Mouse (Mus musculus): Measurements from ENCODE around the gene L1td1. TPM values are rescaled to one million over a fixed set of nuclear protein-coding genes. Genes with fewer than 3 reads are reported as not detected.

Gene L1td1
- polyA plus RNA-seq (2015; fragmentation: Nextera tagmentation; extraction: Ambion mirVana): not detected in 2 replicates

- WGBS: 5% methylated on average over 29 of the region's 29 CpGs
- H3K4me2 ChIP-seq (ENCODE audit: low read length): peak within 1 kb of the TSS; percentile 35
- no peaks in the 10 kb centered on the region for H3K9me3 ChIP-seq (ENCODE audit: control insufficient read depth, low read length)
- no peak for ATAC-seq
- H3K4me1 ChIP-seq (replicated peaks; ENCODE audit: control insufficient read depth, insufficient read depth, low read length): peaks cover 11% of the 10 kb centered on the region
- no peak within 1 kb of the TSS; the same call in 1 of the 2 replicates for H3K9ac ChIP-seq (replicated peaks; ENCODE audit: low read depth, low read length)
- H3K4me3 ChIP-seq (replicated peaks; ENCODE audit: low read length): peak within 1 kb of the TSS; percentile 18
- H3K27me3 ChIP-seq (replicated peaks; ENCODE audit: control insufficient read depth, insufficient read depth, low read length): peaks cover 21% of the 10 kb centered on the region
- no peaks in the 10 kb centered on the region for H3K36me3 ChIP-seq (ENCODE audit: control insufficient read depth, insufficient read depth)
- H3K27ac ChIP-seq (ENCODE audit: low read length): no peak within 1 kb of the TSS
Measured at GRCm38 (mm10) chr4:98726590-98727237, at the start of gene L1td1. Gene L1td1 (plus strand): TSS chr4:98726734.

GRCm38 (mm10) chr4:98677506-98677905 is 49.0 kb upstream of the L1td1 start:
- H3K27ac ChIP-seq (ENCODE audit: low read length): no peak overlapping the region
- H3K4me3 ChIP-seq (replicated peaks; ENCODE audit: low read length): no peak overlapping the region
- WGBS: 43% methylated on average over 9 of the region's 9 CpGs
- H3K9me3 ChIP-seq (ENCODE audit: control insufficient read depth, low read length): no peaks in the 10 kb centered on the region
- H3K4me1 ChIP-seq (replicated peaks; ENCODE audit: control insufficient read depth, insufficient read depth, low read length): 0 out of 2 replicates have a peak, but pooled peaks cover 2% of the 10 kb centered on the region
- ATAC-seq: no peak
- no peaks in the 10 kb centered on the region for H3K27me3 ChIP-seq (replicated peaks; ENCODE audit: control insufficient read depth, insufficient read depth, low read length)
- H3K4me2 ChIP-seq (ENCODE audit: low read length): no peak overlapping the region
- no peak overlapping the region for H3K9ac ChIP-seq (replicated peaks; ENCODE audit: low read depth, low read length)
- H3K36me3 ChIP-seq (ENCODE audit: control insufficient read depth, insufficient read depth): no peaks in the 10 kb centered on the region

GRCm38 (mm10) chr4:98686678-98687267 is 39.8 kb upstream of the L1td1 start:
- Histone ChIP-seq H3K36me3 (ENCODE audit: control insufficient read depth, insufficient read depth) (no peaks in the 10 kb centered on the region), H3K9me3 (ENCODE audit: control insufficient read depth, low read length) (no peaks in the 10 kb centered on the region), H3K4me1 (replicated peaks; ENCODE audit: control insufficient read depth, insufficient read depth, low read length) (peaks cover 17% of the 10 kb centered on the region), H3K9ac (replicated peaks; ENCODE audit: low read depth, low read length) (no peak overlapping the region), H3K4me3 (replicated peaks; ENCODE audit: low read length) (no peak overlapping the region), H3K27me3 (replicated peaks; ENCODE audit: control insufficient read depth, insufficient read depth, low read length) (no peaks in the 10 kb centered on the region), H3K27ac (ENCODE audit: low read length) (no peak overlapping the region), H3K4me2 (ENCODE audit: low read length) (no peak overlapping the region)
- 43% methylated on average over 11 of the region's 11 CpGs for WGBS
- peak; percentile 93 for ATAC-seq

DNA sequence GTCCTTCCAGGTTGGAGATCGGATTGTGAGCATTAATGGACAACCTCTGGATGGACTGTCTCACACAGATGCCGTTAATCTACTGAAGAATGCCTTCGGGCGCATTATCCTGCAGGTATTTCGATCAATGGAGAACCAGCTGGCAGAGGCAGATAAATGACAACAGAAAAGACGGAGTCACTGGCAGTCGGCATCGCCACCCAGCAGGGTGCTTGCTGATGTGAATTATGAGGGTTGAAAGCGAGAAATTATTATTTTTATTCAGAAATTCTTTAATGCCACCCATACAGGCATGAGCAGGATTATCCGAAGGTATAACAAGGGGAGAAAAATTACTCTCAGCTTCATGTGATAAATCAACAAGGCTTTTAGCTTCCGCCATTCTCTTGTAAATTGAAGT is 38.4 kb upstream of the L1td1 start:
- H3K27me3 ChIP-seq (replicated peaks; ENCODE audit: control insufficient read depth, insufficient read depth, low read length): no peaks in the 10 kb centered on the region
- no peak for ATAC-seq
- peaks cover 17% of the 10 kb centered on the region for H3K4me1 ChIP-seq (replicated peaks; ENCODE audit: control insufficient read depth, insufficient read depth, low read length)
- H3K4me2 ChIP-seq (ENCODE audit: low read length): no peak overlapping the region
- H3K27ac ChIP-seq (ENCODE audit: low read length): no peak overlapping the region
- no peaks in the 10 kb centered on the region for H3K36me3 ChIP-seq (ENCODE audit: control insufficient read depth, insufficient read depth)
- no peak overlapping the region for H3K4me3 ChIP-seq (replicated peaks; ENCODE audit: low read length)
- H3K9ac ChIP-seq (replicated peaks; ENCODE audit: low read depth, low read length): no peak overlapping the region
- 60% methylated on average over 11 of the region's 11 CpGs for WGBS
- no peaks in the 10 kb centered on the region for H3K9me3 ChIP-seq (ENCODE audit: control insufficient read depth, low read length)

- peaks cover 17% of the 10 kb centered on the region for H3K4me1 ChIP-seq (replicated peaks; ENCODE audit: control insufficient read depth, insufficient read depth, low read length)
- no peaks in the 10 kb centered on the region for H3K36me3 ChIP-seq (ENCODE audit: control insufficient read depth, insufficient read depth)
- H3K27me3 ChIP-seq (replicated peaks; ENCODE audit: control insufficient read depth, insufficient read depth, low read length): no peaks in the 10 kb centered on the region
- 75% methylated on average over 9 of the region's 9 CpGs for WGBS
- no peak overlapping the region for H3K4me3 ChIP-seq (replicated peaks; ENCODE audit: low read length)
- no peak overlapping the region for H3K27ac ChIP-seq (ENCODE audit: low read length)
- H3K4me2 ChIP-seq (ENCODE audit: low read length): no peak overlapping the region
- ATAC-seq: no peak
- H3K9ac ChIP-seq (replicated peaks; ENCODE audit: low read depth, low read length): no peak overlapping the region
- H3K9me3 ChIP-seq (ENCODE audit: control insufficient read depth, low read length): no peaks in the 10 kb centered on the region
Measured at GRCm38 (mm10) chr4:98688520-98688919, 38.0 kb upstream of the L1td1 start.

- Histone ChIP-seq H3K9ac (replicated peaks; ENCODE audit: low read depth, low read length) (no peak overlapping the region), H3K27me3 (replicated peaks; ENCODE audit: control insufficient read depth, insufficient read depth, low read length) (no peaks in the 10 kb centered on the region), H3K36me3 (ENCODE audit: control insufficient read depth, insufficient read depth) (no peaks in the 10 kb centered on the region), H3K4me3 (replicated peaks; ENCODE audit: low read length) (no peak overlapping the region), H3K9me3 (ENCODE audit: control insufficient read depth, low read length) (no peaks in the 10 kb centered on the region), H3K4me1 (replicated peaks; ENCODE audit: control insufficient read depth, insufficient read depth, low read length) (peaks cover 17% of the 10 kb centered on the region), H3K27ac (ENCODE audit: low read length) (no peak overlapping the region), H3K4me2 (ENCODE audit: low read length) (no peak overlapping the region)
- WGBS: 91% methylated on average over 1 of the region's 1 CpGs
- ATAC-seq: no peak
Measured at GRCm38 (mm10) chr4:98689988-98690387, 36.5 kb upstream of the L1td1 start.

DNA sequence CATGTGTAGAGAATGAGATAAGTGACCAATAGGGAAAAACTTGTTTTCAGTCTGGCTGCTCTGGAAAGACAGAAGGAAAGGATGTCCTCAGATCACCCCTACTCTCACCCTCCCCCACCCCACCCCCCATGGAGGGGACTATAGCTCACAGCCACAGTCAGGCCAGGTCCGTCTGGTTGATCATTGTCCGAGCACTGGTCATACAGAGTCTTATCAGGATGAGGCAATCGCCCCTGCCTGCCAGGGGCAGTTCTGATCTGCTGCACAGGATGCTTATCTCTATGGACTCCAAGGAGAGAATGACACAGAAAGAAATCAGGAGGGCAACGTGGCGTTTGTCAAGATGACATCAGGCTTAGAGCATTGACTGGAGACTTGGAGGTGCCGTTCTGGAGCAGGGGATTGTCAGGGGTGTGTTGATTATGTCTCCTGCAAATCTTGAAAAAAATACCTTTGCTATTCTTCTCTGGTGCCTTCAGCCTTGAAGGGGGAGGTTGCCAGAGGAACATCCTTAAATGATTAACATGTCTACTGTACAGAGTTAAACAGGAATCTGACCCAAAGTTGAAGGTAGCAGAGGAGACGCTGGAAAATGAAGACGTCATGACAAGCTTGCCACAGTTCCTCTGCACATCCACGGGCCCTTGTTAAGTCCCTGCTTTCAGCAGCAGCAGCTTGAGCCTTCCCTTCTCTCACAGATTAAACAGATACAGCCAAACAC is 32.9 kb upstream of the L1td1 start:
- H3K9me3 ChIP-seq (ENCODE audit: control insufficient read depth, low read length): no peaks in the 10 kb centered on the region
- no peaks in the 10 kb centered on the region for H3K4me1 ChIP-seq (replicated peaks; ENCODE audit: control insufficient read depth, insufficient read depth, low read length)
- 77% methylated on average over 9 of the region's 9 CpGs for WGBS
- H3K27me3 ChIP-seq (replicated peaks; ENCODE audit: control insufficient read depth, insufficient read depth, low read length): no peaks in the 10 kb centered on the region
- ATAC-seq: no peak
- H3K4me3 ChIP-seq (replicated peaks; ENCODE audit: low read length): no peak overlapping the region
- H3K36me3 ChIP-seq (ENCODE audit: control insufficient read depth, insufficient read depth): no peaks in the 10 kb centered on the region
- H3K27ac ChIP-seq (ENCODE audit: low read length): no peak overlapping the region
- H3K4me2 ChIP-seq (ENCODE audit: low read length): no peak overlapping the region
- no peak overlapping the region for H3K9ac ChIP-seq (replicated peaks; ENCODE audit: low read depth, low read length)

GRCm38 (mm10) chr4:98697932-98698331 is 28.6 kb upstream of the L1td1 start:
- no peak for ATAC-seq
- H3K36me3 ChIP-seq (ENCODE audit: control insufficient read depth, insufficient read depth): no peaks in the 10 kb centered on the region
- H3K9me3 ChIP-seq (ENCODE audit: control insufficient read depth, low read length): no peaks in the 10 kb centered on the region
- no peak overlapping the region for H3K4me3 ChIP-seq (replicated peaks; ENCODE audit: low read length)
- H3K4me2 ChIP-seq (ENCODE audit: low read length): no peak overlapping the region
- H3K9ac ChIP-seq (replicated peaks; ENCODE audit: low read depth, low read length): no peak overlapping the region
- H3K4me1 ChIP-seq (replicated peaks; ENCODE audit: control insufficient read depth, insufficient read depth, low read length): peaks cover 7% of the 10 kb centered on the region
- WGBS: 87% methylated on average over 4 of the region's 4 CpGs
- H3K27ac ChIP-seq (ENCODE audit: low read length): no peak overlapping the region
- no peaks in the 10 kb centered on the region for H3K27me3 ChIP-seq (replicated peaks; ENCODE audit: control insufficient read depth, insufficient read depth, low read length)

GRCm38 (mm10) chr4:98698921-98699320 is 27.6 kb upstream of the L1td1 start:
- WGBS: 72% methylated on average over 3 of the region's 3 CpGs
- Histone ChIP-seq H3K9ac (replicated peaks; ENCODE audit: low read depth, low read length) (no peak overlapping the region), H3K36me3 (ENCODE audit: control insufficient read depth, insufficient read depth) (no peaks in the 10 kb centered on the region), H3K4me1 (replicated peaks; ENCODE audit: control insufficient read depth, insufficient read depth, low read length) (peaks cover 7% of the 10 kb centered on the region), H3K9me3 (ENCODE audit: control insufficient read depth, low read length) (no peaks in the 10 kb centered on the region), H3K27me3 (replicated peaks; ENCODE audit: control insufficient read depth, insufficient read depth, low read length) (no peaks in the 10 kb centered on the region), H3K4me3 (replicated peaks; ENCODE audit: low read length) (no peak overlapping the region), H3K27ac (ENCODE audit: low read length) (no peak overlapping the region), H3K4me2 (ENCODE audit: low read length) (no peak overlapping the region)
- ATAC-seq: no peak

All from forebrain, embryonic 16.5 days (tissue).